Mouse (Mus musculus): Measurements from ENCODE around the gene Insm2. TPM values are rescaled to one million over a fixed set of nuclear protein-coding genes. Genes with fewer than 3 reads are reported as not detected.
"Not testable (repeated sequence)": the region's sequence is repeated elsewhere in the genome, so short reads cannot be mapped to it uniquely, and the experiment has no call there.

The Insm2 gene
- polyA plus RNA-seq (2015; fragmentation: Nextera tagmentation; extraction: Ambion mirVana) = 0.08 and 0.09 TPM in 2 replicates

DNA sequence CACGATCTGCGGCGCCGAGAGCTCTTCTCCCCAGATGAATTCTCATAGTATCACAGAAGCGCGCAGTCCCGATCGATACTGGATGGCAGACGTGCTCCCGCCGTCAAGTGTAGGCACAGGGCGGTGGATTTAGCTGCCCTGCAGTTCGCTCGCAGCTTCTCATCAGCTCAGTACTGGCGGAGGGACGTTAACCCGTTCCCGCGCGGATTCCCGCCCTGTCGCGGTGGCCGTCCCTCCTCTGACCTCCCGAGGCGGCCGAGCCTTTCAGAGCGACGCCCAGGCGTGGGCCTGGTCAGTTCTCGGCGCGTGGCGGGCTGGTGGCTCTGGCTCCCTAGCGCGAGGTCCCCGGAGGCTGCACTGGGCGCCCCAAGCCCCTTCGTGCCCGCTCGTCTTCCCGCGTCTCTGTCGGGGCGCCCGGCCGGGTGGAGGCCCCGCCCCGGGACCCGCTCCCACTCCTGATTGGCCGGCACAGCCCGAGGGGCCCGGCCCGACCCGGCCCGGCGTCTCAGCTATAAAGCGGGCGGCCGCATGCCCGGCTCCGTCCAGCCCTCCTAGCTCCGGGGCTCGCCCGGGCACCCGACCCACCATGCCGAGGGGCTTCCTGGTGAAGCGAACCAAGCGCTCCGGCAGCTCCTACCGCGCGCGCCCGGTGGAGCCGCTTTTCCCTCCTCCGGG is at the start of gene Insm2:
Gene Insm2 (plus strand): TSS at position 541 of the 675 bp plus-strand sequence.
- ATAC-seq (replicated peaks; ENCODE audit: low FRiP score, low read depth) = 0 out of 2 replicates have a peak, but pooled peaks have one; percentile 22

DNA sequence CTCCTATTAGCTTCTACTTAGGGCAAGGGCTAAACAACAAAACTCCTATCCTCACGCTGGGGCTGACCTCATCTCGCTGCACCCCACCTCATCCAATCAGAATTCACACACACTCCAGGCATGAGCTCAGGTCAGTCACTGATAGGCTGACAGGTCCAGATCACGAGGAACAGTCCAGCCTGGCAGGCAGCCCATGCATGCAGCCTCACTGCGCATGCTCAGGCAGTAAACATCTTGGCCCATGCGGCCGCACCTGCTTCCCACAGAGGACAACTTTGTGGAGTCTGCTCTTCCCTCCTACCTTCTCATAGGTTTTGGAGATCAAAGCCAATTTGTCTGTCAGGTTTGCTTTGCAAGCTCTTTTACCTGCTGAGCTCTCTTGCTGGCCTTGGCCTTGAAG is 44.3 kb upstream of the Insm2 start:
- not testable (repeated sequence) for H3K4me1 ChIP-seq (replicated peaks; ENCODE audit: insufficient read depth, low read length); H3K36me3 ChIP-seq (ENCODE audit: insufficient read depth, low read length); H3K9me3 ChIP-seq (replicated peaks; ENCODE audit: low read length); DNase-seq (ENCODE audit: low spot score); H3K4me3 ChIP-seq (replicated peaks; ENCODE audit: low read depth, low read length); H3K9ac ChIP-seq (ENCODE audit: low read depth, low read length); H3K27me3 ChIP-seq (ENCODE audit: insufficient read depth, low read length); H3K4me2 ChIP-seq (ENCODE audit: low read length); ATAC-seq (replicated peaks; ENCODE audit: low FRiP score, low read depth); H3K27ac ChIP-seq
- 75% methylated on average over 6 of the region's 6 CpGs for WGBS

More for the DNA sequence above, at the start of gene Insm2:
- Histone ChIP-seq H3K4me1 (replicated peaks; ENCODE audit: insufficient read depth, low read length) (peaks cover 16% of the 10 kb centered on the region; the same call in 1 of the 2 replicates), H3K27me3 (ENCODE audit: insufficient read depth, low read length) (peaks cover 34% of the 10 kb centered on the region), H3K9ac (ENCODE audit: low read depth, low read length) (no peak within 1 kb of the TSS), H3K9me3 (replicated peaks; ENCODE audit: low read length) (no peaks in the 10 kb centered on the region), H3K27ac (no peak within 1 kb of the TSS), H3K36me3 (ENCODE audit: insufficient read depth, low read length) (no peaks in the 10 kb centered on the region), H3K4me2 (ENCODE audit: low read length) (peak within 1 kb of the TSS; percentile 68), H3K4me3 (replicated peaks; ENCODE audit: low read depth, low read length) (peak within 1 kb of the TSS; percentile 33)
- no peak for TF ChIP-seq CTCF (IDR thresholded peaks at IDR 0.05; ENCODE audit: low read depth)
- WGBS = under 1% methylated on average over 77 of the region's 77 CpGs
- no peak for DNase-seq (ENCODE audit: low spot score)

DNA sequence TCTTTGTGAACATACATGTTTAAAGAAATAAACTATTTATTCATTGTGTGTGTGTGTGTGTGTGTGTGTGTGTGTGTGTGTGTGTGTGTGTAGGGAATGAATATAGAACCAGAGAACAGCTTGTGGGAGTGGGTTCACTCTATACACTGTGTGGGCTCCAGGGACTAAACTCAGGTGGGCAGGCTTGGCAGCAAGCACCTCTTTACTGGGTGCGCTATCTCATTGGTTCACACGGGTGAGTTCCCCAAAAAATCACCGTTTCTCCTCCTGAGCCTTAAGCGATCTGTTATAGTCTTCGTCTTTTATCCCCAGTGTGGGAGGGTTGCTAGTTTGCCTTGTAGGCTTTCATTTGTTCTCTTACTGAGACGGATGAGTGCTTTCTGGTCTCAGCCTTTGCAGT is 41.4 kb upstream of the Insm2 start:
- no peak for ATAC-seq (replicated peaks; ENCODE audit: low FRiP score, low read depth)
- no peak overlapping the region for H3K27ac ChIP-seq
- TF ChIP-seq CTCF (IDR thresholded peaks at IDR 0.05; ENCODE audit: low read depth) = no peak
- H3K36me3 ChIP-seq (ENCODE audit: insufficient read depth, low read length) = no peaks in the 10 kb centered on the region
- no peak overlapping the region for H3K9ac ChIP-seq (ENCODE audit: low read depth, low read length)
- no peak overlapping the region for H3K4me2 ChIP-seq (ENCODE audit: low read length)
- H3K9me3 ChIP-seq (replicated peaks; ENCODE audit: low read length) = no peaks in the 10 kb centered on the region
- H3K4me1 ChIP-seq (replicated peaks; ENCODE audit: insufficient read depth, low read length) = no peaks in the 10 kb centered on the region
- DNase-seq (ENCODE audit: low spot score) = no peak
- H3K27me3 ChIP-seq (ENCODE audit: insufficient read depth, low read length) = no peaks in the 10 kb centered on the region
- WGBS = 67% methylated on average over 6 of the region's 6 CpGs
- H3K4me3 ChIP-seq (replicated peaks; ENCODE audit: low read depth, low read length) = no peak overlapping the region

DNA sequence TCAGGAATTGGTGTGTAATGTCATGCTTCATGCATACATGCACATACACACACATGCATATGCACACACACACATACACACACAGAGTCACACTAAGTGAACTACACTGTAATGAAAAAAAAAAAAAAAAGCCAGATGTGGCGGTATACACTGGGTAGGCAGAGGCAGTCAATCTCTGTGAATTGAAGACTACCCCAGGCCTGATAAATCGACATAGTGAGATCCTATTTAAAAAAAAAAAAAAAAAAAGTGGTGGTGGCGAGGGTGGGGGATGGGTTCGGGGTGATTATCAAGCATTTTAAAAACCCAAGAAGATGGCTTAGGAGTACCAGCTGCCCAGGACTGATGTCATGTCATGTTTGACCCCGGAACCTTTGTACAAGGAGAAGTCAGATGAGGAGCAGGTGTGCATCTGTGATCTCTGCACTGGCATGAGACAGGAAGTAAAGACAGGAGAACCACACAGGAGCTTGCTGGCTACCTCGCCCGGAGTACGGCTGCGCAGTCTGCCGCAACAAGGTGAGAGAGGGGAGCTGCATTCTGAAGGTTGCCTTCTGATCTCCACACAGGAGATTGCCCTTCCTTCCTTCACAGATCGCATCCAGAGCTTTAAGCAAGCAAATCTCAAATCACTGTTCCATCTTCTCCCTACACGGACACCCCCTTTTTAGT is 39.9 kb upstream of the Insm2 start:
- Histone ChIP-seq H3K9me3 (replicated peaks; ENCODE audit: low read length) (no peaks in the 10 kb centered on the region), H3K27ac (no peak overlapping the region), H3K4me2 (ENCODE audit: low read length) (no peak overlapping the region), H3K9ac (ENCODE audit: low read depth, low read length) (no peak overlapping the region), H3K4me3 (replicated peaks; ENCODE audit: low read depth, low read length) (no peak overlapping the region), H3K27me3 (ENCODE audit: insufficient read depth, low read length) (no peaks in the 10 kb centered on the region), H3K4me1 (replicated peaks; ENCODE audit: insufficient read depth, low read length) (no peaks in the 10 kb centered on the region), H3K36me3 (ENCODE audit: insufficient read depth, low read length) (no peaks in the 10 kb centered on the region)
- DNase-seq (ENCODE audit: low spot score) (no peak), ATAC-seq (replicated peaks; ENCODE audit: low FRiP score, low read depth) (no peak)
- WGBS = 87% methylated on average over 12 of the region's 12 CpGs
- no peak for TF ChIP-seq CTCF (IDR thresholded peaks at IDR 0.05; ENCODE audit: low read depth)

- H3K4me2 ChIP-seq (ENCODE audit: low read length) = peak overlapping the region; percentile 60
- no peaks in the 10 kb centered on the region for H3K4me1 ChIP-seq (replicated peaks; ENCODE audit: insufficient read depth, low read length)
- WGBS = 14% methylated on average over 19 of the region's 19 CpGs
- ATAC-seq (replicated peaks; ENCODE audit: low FRiP score, low read depth) (no peak), DNase-seq (ENCODE audit: low spot score) (peak; percentile 25)
- H3K9me3 ChIP-seq (replicated peaks; ENCODE audit: low read length) = no peaks in the 10 kb centered on the region
- TF ChIP-seq CTCF (IDR thresholded peaks at IDR 0.05; ENCODE audit: low read depth) = no peak
- H3K9ac ChIP-seq (ENCODE audit: low read depth, low read length) = no peak overlapping the region
- H3K27ac ChIP-seq = no peak overlapping the region
- H3K4me3 ChIP-seq (replicated peaks; ENCODE audit: low read depth, low read length) = peak overlapping the region; percentile 37
- no peaks in the 10 kb centered on the region for H3K36me3 ChIP-seq (ENCODE audit: insufficient read depth, low read length)
- H3K27me3 ChIP-seq (ENCODE audit: insufficient read depth, low read length) = no peaks in the 10 kb centered on the region
Measured at GRCm38 (mm10) chr12:55560025-55560690, 39.1 kb upstream of the Insm2 start.

- Histone ChIP-seq H3K4me3 (replicated peaks; ENCODE audit: low read depth, low read length) (no peak overlapping the region), H3K9ac (ENCODE audit: low read depth, low read length) (no peak overlapping the region), H3K27ac (no peak overlapping the region), H3K27me3 (ENCODE audit: insufficient read depth, low read length) (no peaks in the 10 kb centered on the region), H3K4me2 (ENCODE audit: low read length) (no peak overlapping the region), H3K9me3 (replicated peaks; ENCODE audit: low read length) (no peaks in the 10 kb centered on the region), H3K36me3 (ENCODE audit: insufficient read depth, low read length) (no peaks in the 10 kb centered on the region), H3K4me1 (replicated peaks; ENCODE audit: insufficient read depth, low read length) (no peaks in the 10 kb centered on the region)
- WGBS = 96% methylated on average over 3 of the region's 3 CpGs
- no peak for TF ChIP-seq CTCF (IDR thresholded peaks at IDR 0.05; ENCODE audit: low read depth)
- ATAC-seq (replicated peaks; ENCODE audit: low FRiP score, low read depth) (no peak), DNase-seq (ENCODE audit: low spot score) (no peak)
Measured at GRCm38 (mm10) chr12:55563742-55564141, 35.5 kb upstream of the Insm2 start.
